Mouse (Mus musculus) cerebellum, adult 11 months (tissue): ENCODE data around the gene Bet1.

Experiments used
- DNase-seq: peaks from one replicate; pipeline ENCODE4 v3.0.0; 2022

Gene Bet1

DNA sequence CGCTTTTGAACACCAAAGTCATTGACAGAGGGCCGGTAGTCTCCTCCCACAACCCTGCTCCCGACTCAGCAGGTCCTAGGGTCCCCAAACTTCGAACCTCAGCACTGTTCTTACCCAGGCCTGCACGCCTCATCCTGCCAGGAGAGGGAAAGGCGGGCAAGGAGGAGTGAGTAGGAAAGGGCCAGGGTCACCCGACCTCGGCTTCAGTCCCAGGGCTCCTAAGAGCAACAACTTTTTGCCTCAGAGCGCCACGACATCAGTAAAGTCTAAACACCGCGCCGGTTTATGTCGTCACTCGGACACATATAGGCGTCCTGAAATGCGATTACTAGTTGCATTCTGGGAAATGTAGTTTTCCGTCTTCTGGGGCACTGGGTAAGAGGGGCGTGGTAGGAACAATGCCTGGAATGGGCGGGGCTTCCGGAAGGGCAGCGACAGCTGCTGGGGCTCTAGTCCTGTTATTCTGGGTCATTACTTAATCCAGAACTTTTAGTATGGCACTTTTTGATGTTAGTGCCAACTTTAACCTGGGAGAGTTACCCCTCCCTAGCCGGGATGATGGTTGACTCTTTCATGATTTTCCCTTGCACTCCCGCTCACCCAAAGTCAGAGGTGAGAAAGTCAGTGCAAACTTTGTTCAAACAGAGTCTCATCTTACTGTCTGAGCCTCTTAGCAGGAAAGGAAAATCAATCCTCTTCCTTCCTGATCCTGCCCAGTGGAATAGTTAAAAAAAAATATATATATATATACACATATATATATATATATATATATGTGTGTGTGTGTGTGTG lies at the start of gene Bet1:
Gene Bet1 (minus strand): TSS at position 310 of the 792 bp plus-strand sequence.
- peak; percentile 73 for DNase-seq

DNA sequence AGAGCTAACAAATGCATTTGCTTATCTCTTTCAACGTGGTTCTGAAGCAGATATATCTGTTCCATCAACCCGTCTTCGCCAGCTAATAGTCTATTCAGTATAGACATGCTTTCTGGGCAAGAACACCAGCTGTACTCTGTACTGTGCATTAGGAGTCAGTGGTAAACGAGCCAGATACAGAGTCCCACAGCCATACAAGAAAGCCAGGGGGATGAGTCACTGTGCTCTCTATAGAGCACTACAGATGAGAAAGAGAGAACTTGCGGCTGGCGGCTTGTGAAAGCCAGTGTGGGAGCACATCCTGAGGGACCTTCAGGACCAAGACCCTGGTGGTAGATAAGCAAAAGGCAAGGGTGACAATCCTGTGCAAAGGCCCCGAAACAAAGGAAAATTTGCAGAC lies 45.5 kb upstream of the Bet1 start:
- no peak for DNase-seq

DNA sequence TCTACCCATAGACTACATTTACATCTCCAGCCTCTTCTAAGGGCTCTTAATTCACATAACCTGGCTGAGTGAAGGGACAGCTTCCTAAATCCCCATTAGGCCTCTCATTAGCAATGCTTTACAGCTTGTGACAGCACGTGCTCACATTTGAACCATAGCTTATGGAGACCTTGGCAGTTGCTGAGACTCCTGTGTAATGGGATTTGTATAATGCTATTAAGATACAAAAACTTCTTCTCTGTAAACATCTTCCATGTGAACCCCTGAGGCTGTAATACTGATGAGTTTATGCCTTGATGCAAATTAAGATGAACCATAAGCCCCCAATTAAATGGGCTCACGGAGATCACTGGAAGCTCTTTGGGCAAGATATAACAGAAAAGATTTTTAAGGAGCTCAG lies 44.4 kb upstream of the Bet1 start:
- DNase-seq = no peak

GRCm38 (mm10) chr6:4118611-4119010 lies 31.8 kb upstream of the Bet1 start:
- no peak for DNase-seq

DNA sequence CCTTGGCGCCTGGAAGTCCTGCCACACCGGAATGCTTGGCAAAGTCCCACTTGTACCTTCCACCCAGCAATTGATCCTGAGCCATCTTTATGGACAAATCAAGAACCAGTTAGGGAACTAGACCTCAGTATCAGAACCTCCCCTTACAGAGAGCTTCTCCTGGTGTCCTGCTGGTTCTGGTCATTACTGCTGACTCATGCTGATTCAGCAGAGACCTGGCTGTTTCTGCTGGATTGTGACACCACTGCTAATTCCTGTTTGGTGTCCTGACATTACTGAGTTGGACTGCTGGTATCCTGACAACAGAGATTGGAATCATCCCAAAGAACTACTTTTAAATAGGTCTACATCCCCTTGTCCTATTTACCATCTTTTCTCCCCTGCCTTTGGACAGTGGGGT lies 3.7 kb upstream of the Bet1 start:
- DNase-seq = no peak

DNA sequence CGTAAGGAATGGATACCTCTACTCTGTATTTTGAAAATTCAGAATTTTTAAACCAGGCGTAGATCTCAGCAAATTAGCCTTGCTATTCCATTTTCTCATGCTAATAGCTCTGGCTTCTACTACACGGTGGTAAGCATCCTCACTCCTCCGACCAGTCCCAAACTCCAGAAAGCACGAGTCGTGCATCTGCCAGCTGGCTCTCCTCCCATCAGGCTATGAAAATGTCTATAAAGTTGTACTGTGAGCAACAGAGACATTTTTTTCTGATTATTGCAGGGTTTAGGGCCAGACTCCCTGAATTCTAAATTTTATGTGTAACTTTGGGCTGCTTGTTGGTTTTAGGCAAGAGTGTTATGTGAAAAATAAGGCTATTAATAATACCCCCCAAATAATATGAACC lies 14.5 kb downstream of the Bet1 start:
- DNase-seq = no peak

DNA sequence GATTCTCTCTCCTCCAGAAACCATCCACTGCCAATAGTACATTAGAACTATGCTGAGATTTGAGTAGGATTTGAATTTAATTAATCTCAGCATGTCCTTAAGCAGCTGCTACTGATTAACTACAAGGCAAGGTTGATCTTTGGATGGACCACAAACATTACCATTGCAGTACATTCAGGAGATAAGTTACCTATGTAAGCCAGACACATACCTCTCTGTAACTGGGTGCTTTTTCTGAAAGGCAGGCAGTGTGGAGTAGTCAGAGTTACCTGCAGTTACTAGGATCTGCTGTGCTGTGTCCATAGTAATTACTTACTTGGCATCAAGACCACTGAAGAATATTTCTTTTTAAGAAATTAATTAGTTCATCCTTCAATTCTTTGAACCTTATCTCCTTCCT lies 17.1 kb downstream of the Bet1 start:
- no peak for DNase-seq

- DNase-seq = no peak
Observed at GRCm38 (mm10) chr6:4054387-4054786, 32.4 kb downstream of the Bet1 start.

DNA sequence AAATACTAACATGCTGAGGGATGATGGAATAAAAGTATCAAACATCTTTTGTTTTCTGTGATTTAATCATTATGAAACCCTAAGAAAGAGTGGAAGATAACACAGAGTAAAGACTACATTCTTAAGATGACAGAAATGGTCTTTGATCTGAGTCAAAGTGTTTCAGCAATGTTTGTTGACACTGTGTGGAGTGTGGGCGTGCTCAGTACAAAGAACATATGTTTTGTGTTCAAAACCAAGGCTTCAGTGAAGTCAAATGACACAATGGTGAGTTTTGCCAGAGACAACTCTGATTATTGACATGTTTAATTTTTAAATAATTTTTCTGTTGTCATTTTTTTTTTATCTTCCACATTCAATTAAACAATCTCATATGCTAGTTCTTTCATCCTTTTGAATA lies 33.9 kb downstream of the Bet1 start:
- no peak for DNase-seq

- no peak for DNase-seq
Observed at GRCm38 (mm10) chr6:4047200-4047599, 39.6 kb downstream of the Bet1 start.

DNA sequence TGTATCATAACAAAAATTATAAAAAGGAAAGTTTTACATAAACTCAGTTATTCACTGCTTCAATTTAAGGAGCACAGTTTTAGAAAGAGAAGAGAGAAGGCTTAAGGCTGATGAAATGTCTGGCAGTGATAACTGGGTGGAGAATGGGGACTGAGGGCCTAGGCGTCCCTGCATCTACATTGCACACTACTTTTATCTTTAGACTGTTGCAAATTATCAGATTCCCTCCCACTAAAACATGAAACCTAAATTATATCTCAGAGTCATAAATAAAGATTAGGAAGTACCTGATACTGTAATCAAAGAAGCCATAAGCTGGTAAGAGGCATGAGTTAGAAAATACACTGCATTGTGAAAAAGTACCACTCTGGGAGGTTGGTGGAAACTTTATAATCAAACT lies 45.0 kb downstream of the Bet1 start:
- no peak for DNase-seq

GRCm38 (mm10) chr6:4030956-4031355 lies 55.8 kb downstream of the Bet1 start:
- DNase-seq = no peak
